Comparison of ENCODE assay signal across 8 mouse cellular contexts in genomic region chr17:84959665-84960020, GRCm38 (mm10). TPM values are rescaled to one million over a fixed set of nuclear protein-coding genes. Genes with fewer than 3 reads are reported as not detected.
A peak's percentile ranks its signal among the peaks of the same experiment; 100 is the strongest.
DNase-seq lines count a peak whose midpoint lies in the region; ATAC-seq and TF ChIP-seq lines count a peak whose summit lies in the region.

No protein-coding gene starts in this region.

- TF ChIP-seq POLR2A in ES-Bruce4 (IDR thresholded peaks at IDR 0.05; ENCODE audit: insufficient read depth, low read length): no peak

- peak; percentile 31 for DNase-seq in heart, embryonic 10.5 days (ENCODE audit: low spot score)
- no peak for DNase-seq in heart, postnatal 36 days
- no peak for DNase-seq in adrenal gland, adult 8-10 months
- DNase-seq in MN1 (ENCODE audit: low spot score): no peak

- ATAC-seq in heart, embryonic 16.5 days (replicated peaks; ENCODE audit: extremely low read depth, insufficient read depth, low FRiP score): no peak
- ATAC-seq in liver, embryonic 15.5 days (ENCODE audit: insufficient read depth): no peak
- ATAC-seq in granulocyte monocyte progenitor cell, adult 5-6 weeks (replicated peaks; ENCODE audit: poor library complexity, severe bottlenecking): no peak

- peak overlapping the region; percentile 61 for H3K4me2 ChIP-seq in heart, embryonic 16.5 days (ENCODE audit: low read depth, low read length)
- H3K4me2 ChIP-seq in liver, embryonic 15.5 days: peak overlapping the region; percentile 74

- 73% methylated on average over 3 of the region's 3 CpGs for WGBS in heart, embryonic 10.5 days
- 52% methylated on average over 3 of the region's 3 CpGs for WGBS in heart, embryonic 16.5 days
- WGBS in liver, embryonic 15.5 days (ENCODE audit: insufficient replicate concordance): 39% methylated on average over 3 of the region's 3 CpGs

- intact Hi-C loops in heart, postnatal 36 days (cut with DNase I): loop anchor here (2.0 to 5.0 kb wide), 3 partner anchors 81 to 167 kb away; partner anchors contain the start of genes Camkmt, Lrpprc and Prepl

- TF ChIP-seq CTCF in ES-Bruce4 (IDR thresholded peaks at IDR 0.05; ENCODE audit: low read depth, low read length): no peak

- peak overlapping the region; percentile 98 for H3K4me3 ChIP-seq in heart, embryonic 10.5 days
- H3K4me3 ChIP-seq in ES-Bruce4 (ENCODE audit: low read depth, low read length): peak overlapping the region; percentile 34
- H3K4me3 ChIP-seq in heart, embryonic 16.5 days (ENCODE audit: low read length): peak overlapping the region; percentile 90
- peak overlapping the region; percentile 99 for H3K4me3 ChIP-seq in liver, embryonic 15.5 days (replicated peaks)

- no peak overlapping the region for H3K27ac ChIP-seq in heart, embryonic 10.5 days
- peak overlapping the region; percentile 45; the same call in 1 of the 2 replicates for H3K27ac ChIP-seq in ES-Bruce4 (ENCODE audit: insufficient read depth, low read length)
- no peak overlapping the region for H3K27ac ChIP-seq in heart, embryonic 16.5 days (ENCODE audit: low read length)
- no peak overlapping the region for H3K27ac ChIP-seq in liver, embryonic 15.5 days (replicated peaks)

- H3K36me3 ChIP-seq in heart, embryonic 10.5 days: peaks cover under 1% of the 10 kb centered on the region; the same call in 1 of the 2 replicates
- H3K36me3 ChIP-seq in ES-Bruce4 (ENCODE audit: control insufficient read depth, insufficient read depth, low read length, poor library complexity, severe bottlenecking): peaks cover 4% of the 10 kb centered on the region
- H3K36me3 ChIP-seq in heart, embryonic 16.5 days (ENCODE audit: control insufficient read depth, insufficient read depth): no peaks in the 10 kb centered on the region
- H3K36me3 ChIP-seq in liver, embryonic 15.5 days (replicated peaks): 0 out of 2 replicates have a peak, but pooled peaks cover 6% of the 10 kb centered on the region

- no peaks in the 10 kb centered on the region for H3K27me3 ChIP-seq in heart, embryonic 10.5 days (ENCODE audit: insufficient read depth, poor library complexity, severe bottlenecking)
- H3K27me3 ChIP-seq in ES-Bruce4 (ENCODE audit: control insufficient read depth, insufficient read depth, low read length, poor library complexity, severe bottlenecking): no peaks in the 10 kb centered on the region
- no peaks in the 10 kb centered on the region for H3K27me3 ChIP-seq in heart, embryonic 16.5 days (ENCODE audit: control insufficient read depth, insufficient read depth, low read length)
- no peaks in the 10 kb centered on the region for H3K27me3 ChIP-seq in liver, embryonic 15.5 days

- no peak for TF ChIP-seq EP300 in ES-Bruce4 (IDR thresholded peaks at IDR 0.05; ENCODE audit: insufficient read depth, low read depth, low read length)

- peaks cover 16% of the 10 kb centered on the region for H3K4me1 ChIP-seq in heart, embryonic 10.5 days
- H3K4me1 ChIP-seq in ES-Bruce4 (ENCODE audit: control insufficient read depth, insufficient read depth, low read length): no peaks in the 10 kb centered on the region
- H3K4me1 ChIP-seq in heart, embryonic 16.5 days (ENCODE audit: control insufficient read depth, insufficient read depth, low read length): peaks cover 28% of the 10 kb centered on the region
- H3K4me1 ChIP-seq in liver, embryonic 15.5 days (replicated peaks): peaks cover 47% of the 10 kb centered on the region

- peak overlapping the region; percentile 96 for H3K9ac ChIP-seq in ES-Bruce4 (ENCODE audit: low read depth, poor library complexity, severe bottlenecking)
- H3K9ac ChIP-seq in heart, embryonic 16.5 days (ENCODE audit: low read length): peak overlapping the region; percentile 90
- H3K9ac ChIP-seq in liver, embryonic 15.5 days: peak overlapping the region; percentile 99

- no peaks in the 10 kb centered on the region for H3K9me3 ChIP-seq in heart, embryonic 10.5 days
- H3K9me3 ChIP-seq in ES-Bruce4 (replicated peaks; ENCODE audit: control insufficient read depth, insufficient read depth, low read length, poor library complexity, severe bottlenecking): no peaks in the 10 kb centered on the region
- H3K9me3 ChIP-seq in heart, embryonic 16.5 days (replicated peaks; ENCODE audit: control insufficient read depth, low read length): no peaks in the 10 kb centered on the region
- no peaks in the 10 kb centered on the region for H3K9me3 ChIP-seq in liver, embryonic 15.5 days (replicated peaks)

RNA-seq across cellular contexts. Expression of gene Ppm1b, which starts 3.1 kb away (rescaled TPM):
- polyA plus RNA-seq in heart, embryonic 10.5 days (2016; fragmentation: Nextera tagmentation; extraction: Ambion mirVana): 59.5 and 74.3 TPM in 2 replicates
- 100 to 1,000 TPM; 121 to 128 TPM for total RNA-seq in heart, postnatal 36 days (2021)
- 147 and 150 TPM in 2 replicates for polyA plus RNA-seq in ES-Bruce4 (2011; ENCODE audit: insufficient read depth, insufficient read length, low read depth, missing spikeins)
- polyA plus RNA-seq in heart, embryonic 16.5 days (2015; fragmentation: Nextera tagmentation; extraction: Ambion mirVana): 70.3 and 71.6 TPM in 2 replicates
- polyA plus RNA-seq in liver, embryonic 15.5 days (2015; fragmentation: Nextera tagmentation; extraction: Ambion mirVana): 52.7 and 58.7 TPM in 2 replicates
- 36.9 and 39.3 TPM in 2 replicates for total RNA-seq in granulocyte monocyte progenitor cell, adult 5-6 weeks (2014; fragmentation: Nextera tagmentation)
- total RNA-seq in granulocyte monocyte progenitor cell, adult 5-6 weeks (2017): 39.5 and 48.2 TPM in 2 replicates
- total RNA-seq in adrenal gland, adult 8-10 months (2022): 100 to 1,000 TPM; 119 to 138 (median 130) TPM

Comparison
In these comparisons a context has a peak if more than half of its experiments do, and no peak if none do; other contexts are left out.
1. H3K4me3 ChIP-seq: peak in every context shown above with its lines; median percentile 99 in liver, embryonic 15.5 days; 98 in heart, embryonic 10.5 days; 90 in heart, embryonic 16.5 days; 34 in ES-Bruce4.